8 mouse cellular contexts compared by ENCODE assay signal in genomic region chr1:84286682-84287111, GRCm38 (mm10).
DNase-seq lines count a peak whose midpoint lies in the region; ATAC-seq lines count a peak whose summit lies in the region.

No protein-coding gene starts in this region.

- no peaks in the 10 kb centered on the region for H3K9me3 ChIP-seq in limb, embryonic 13.5 days
- no peaks in the 10 kb centered on the region for H3K9me3 ChIP-seq in neural tube, embryonic 13.5 days

- no peak overlapping the region for H3K27ac ChIP-seq in limb, embryonic 13.5 days
- H3K27ac ChIP-seq in neural tube, embryonic 13.5 days (replicated peaks) = peak overlapping the region; percentile 2; the same call in 1 of the 2 replicates

- peaks cover 27% of the 10 kb centered on the region for H3K27me3 ChIP-seq in limb, embryonic 13.5 days
- H3K27me3 ChIP-seq in neural tube, embryonic 13.5 days = 0 out of 2 replicates have a peak, but pooled peaks cover 6% of the 10 kb centered on the region

- H3K4me3 ChIP-seq in limb, embryonic 13.5 days = no peak overlapping the region
- H3K4me3 ChIP-seq in neural tube, embryonic 13.5 days = no peak overlapping the region

- H3K4me2 ChIP-seq in limb, embryonic 13.5 days (replicated peaks) = no peak overlapping the region
- no peak overlapping the region; the same call in 1 of the 2 replicates for H3K4me2 ChIP-seq in neural tube, embryonic 13.5 days

- peak; percentile 62 for ATAC-seq in limb, embryonic 13.5 days (ENCODE audit: low FRiP score, low read depth)
- peak; percentile 25 for ATAC-seq in neural tube, embryonic 13.5 days (ENCODE audit: low read depth)

- H3K9ac ChIP-seq in limb, embryonic 13.5 days = no peak overlapping the region
- H3K9ac ChIP-seq in neural tube, embryonic 13.5 days = no peak overlapping the region

- peaks cover 16% of the 10 kb centered on the region for H3K4me1 ChIP-seq in limb, embryonic 13.5 days
- H3K4me1 ChIP-seq in neural tube, embryonic 13.5 days (replicated peaks) = peaks cover 42% of the 10 kb centered on the region

- H3K36me3 ChIP-seq in limb, embryonic 13.5 days = no peaks in the 10 kb centered on the region
- H3K36me3 ChIP-seq in neural tube, embryonic 13.5 days = no peaks in the 10 kb centered on the region

- 35% methylated on average over 6 of the region's 6 CpGs for WGBS in limb, embryonic 13.5 days
- 21% methylated on average over 6 of the region's 6 CpGs for WGBS in neural tube, embryonic 13.5 days

- peak; percentile 57 for DNase-seq in urinary bladder, postnatal 14 days (ENCODE audit: low spot score)
- DNase-seq in urinary bladder, adult 2 months (ENCODE audit: low spot score) = no peak
- peak; percentile 84 for DNase-seq in cerebellum, adult 9-10 months
- peak; percentile 58 to 76 for DNase-seq in frontal cortex, postnatal 25 days (ENCODE audit: low spot score in 2 of 2)
- DNase-seq in kidney, adult 9 months = peak; percentile 69
- DNase-seq in MN1 (ENCODE audit: low spot score) = no peak

Comparison
In these comparisons a context has a peak if more than half of its experiments do, and no peak if none do; other contexts are left out.
1. DNase-seq: peak in urinary bladder, postnatal 14 days (single experiment), cerebellum, adult 9-10 months (single experiment), frontal cortex, postnatal 25 days (2 of 2) and kidney, adult 9 months (single experiment); none in urinary bladder, adult 2 months (single experiment) and MN1 (single experiment).